Mouse (Mus musculus) CD4-positive, CD25-positive, alpha-beta regulatory T cell, adult 2 months (primary cell): ENCODE measurements around the gene Adgrl2.

Source experiments
- DNase-seq: peaks from one replicate; pipeline ENCODE4 v3.0.0-alpha.2; 2012; ENCODE audit warnings: low read depth, low spot score

Gene Adgrl2

GRCm38 (mm10) chr3:148977124-148977529 lies 13.2 kb downstream of the Adgrl2 start:
- no peak for DNase-seq

GRCm38 (mm10) chr3:148971893-148972596 lies 18.3 kb downstream of the Adgrl2 start:
- DNase-seq: no peak

- no peak for DNase-seq
Measured at GRCm38 (mm10) chr3:148964991-148965605, 25.3 kb downstream of the Adgrl2 start.

GRCm38 (mm10) chr3:148963381-148964044 lies 26.8 kb downstream of the Adgrl2 start:
- no peak for DNase-seq

- DNase-seq: no peak
Measured at GRCm38 (mm10) chr3:148961611-148962010, 28.7 kb downstream of the Adgrl2 start.

GRCm38 (mm10) chr3:148960751-148961289 lies 29.5 kb downstream of the Adgrl2 start:
- no peak for DNase-seq

GRCm38 (mm10) chr3:148960215-148960614 lies 30.1 kb downstream of the Adgrl2 start:
- DNase-seq: no peak

- no peak for DNase-seq
Measured at GRCm38 (mm10) chr3:148959327-148960025, 30.9 kb downstream of the Adgrl2 start.

GRCm38 (mm10) chr3:148958714-148959113 lies 31.6 kb downstream of the Adgrl2 start:
- DNase-seq: no peak

- DNase-seq: no peak
Measured at GRCm38 (mm10) chr3:148958185-148958584, 32.2 kb downstream of the Adgrl2 start.

- DNase-seq: no peak
Measured at GRCm38 (mm10) chr3:148956887-148957286, 33.5 kb downstream of the Adgrl2 start.

GRCm38 (mm10) chr3:148949796-148950195 lies 40.6 kb downstream of the Adgrl2 start:
- no peak for DNase-seq

- DNase-seq: no peak
Measured at GRCm38 (mm10) chr3:148947805-148948405, 42.5 kb downstream of the Adgrl2 start.

- no peak for DNase-seq
Measured at GRCm38 (mm10) chr3:148947266-148947665, 43.1 kb downstream of the Adgrl2 start.

- DNase-seq: no peak
Measured at GRCm38 (mm10) chr3:148945534-148945933, 44.8 kb downstream of the Adgrl2 start.

- no peak for DNase-seq
Measured at GRCm38 (mm10) chr3:148939457-148939856, 50.9 kb downstream of the Adgrl2 start.

GRCm38 (mm10) chr3:148935056-148935455 lies 55.3 kb downstream of the Adgrl2 start:
- DNase-seq: no peak

GRCm38 (mm10) chr3:148934279-148934678 lies 56.1 kb downstream of the Adgrl2 start:
- DNase-seq: no peak

GRCm38 (mm10) chr3:148933160-148933559 lies 57.2 kb downstream of the Adgrl2 start:
- no peak for DNase-seq

GRCm38 (mm10) chr3:148930913-148931312 lies 59.4 kb downstream of the Adgrl2 start:
- no peak for DNase-seq

GRCm38 (mm10) chr3:148926330-148926729 lies 64.0 kb downstream of the Adgrl2 start:
- DNase-seq: no peak
